Mouse (Mus musculus): ENCODE results near the gene Asf1b.

GRCm38 (mm10) chr8:83956789-83957188 lies 1.5 kb downstream of the Asf1b start:
- TF ChIP-seq CTCF (IDR thresholded peaks at IDR 0.05; ENCODE audit: low read depth), result peak; percentile 54
- no peak for TF ChIP-seq EP300 (optimal IDR thresholded peaks at IDR 0.05)

Data from stomach, postnatal 0 days (tissue).